Mouse (Mus musculus) ES-Bruce4 (cell line): ENCODE measurements around the gene Bcl9l. TPM values are rescaled to one million over a fixed set of nuclear protein-coding genes. Genes with fewer than 3 reads are reported as not detected.
A peak's percentile ranks its signal among the peaks of the same experiment; 100 is the strongest.

Experiments
- H3K27ac ChIP-seq: 2 replicates; pipeline ENCODE4 v1.5.1; 2012; ENCODE audit warnings: low read length, inconsistent platforms; ENCODE audit not compliant: insufficient read depth
- H3K27me3 ChIP-seq: 2 replicates; pipeline ENCODE4 v1.6.1; 2012; ENCODE audit warnings: mild to moderate bottlenecking, low read length, inconsistent platforms; ENCODE audit not compliant: control insufficient read depth, poor library complexity, insufficient read depth, severe bottlenecking
- H3K36me3 ChIP-seq: 2 replicates; pipeline ENCODE4 v1.6.1; 2012; ENCODE audit warnings: inconsistent platforms, mild to moderate bottlenecking, low read length, moderate library complexity; ENCODE audit not compliant: control insufficient read depth, poor library complexity, insufficient read depth, severe bottlenecking
- H3K4me1 ChIP-seq: one replicate; pipeline ENCODE4 v1.8.1; 2011; ENCODE audit warnings: low read length; ENCODE audit not compliant: control insufficient read depth, insufficient read depth
- H3K4me3 ChIP-seq: 2 replicates; pipeline ENCODE4 v1.5.1; 2011; ENCODE audit warnings: low read depth, mild to moderate bottlenecking, low read length
- H3K9ac ChIP-seq: 2 replicates; pipeline ENCODE4 v1.6.1; 2012; ENCODE audit warnings: low read depth, mild to moderate bottlenecking, inconsistent platforms; ENCODE audit not compliant: poor library complexity, severe bottlenecking
- H3K9me3 ChIP-seq: replicated peaks from 2 replicates; pipeline ENCODE4 v1.6.1; 2012; ENCODE audit warnings: mild to moderate bottlenecking, low read length, inconsistent platforms; ENCODE audit not compliant: control insufficient read depth, poor library complexity, insufficient read depth, severe bottlenecking
- CTCF ChIP-seq: IDR thresholded peaks from one replicate; pipeline ENCODE4 v1.8.1; 2011; ENCODE audit warnings: low read depth, low read length
- EP300 ChIP-seq: IDR thresholded peaks from 2 replicates; pipeline ENCODE4 v1.6.1; 2011; ENCODE audit warnings: low read depth, low read length; ENCODE audit not compliant: insufficient read depth
- POLR2A ChIP-seq: IDR thresholded peaks from one replicate; pipeline ENCODE4 v1.8.1; 2011; ENCODE audit warnings: low read length; ENCODE audit not compliant: insufficient read depth
- polyA plus RNA-seq: library from polyadenylated mRNA; stranded (reverse); fragments of >200 nt; gene quantifications from 2 replicates; pipeline ENCODE4 v1.2.4, GENCODE M21; 2011; ENCODE audit warnings: low read depth; ENCODE audit not compliant: missing spikeins, insufficient read depth, insufficient read length

Gene Bcl9l
- polyA plus RNA-seq, 1 experiment, result 22.6 TPM

- Histone ChIP-seq H3K27me3 (no peaks in the 10 kb centered on the region), H3K36me3 (no peaks in the 10 kb centered on the region), H3K9me3 (no peaks in the 10 kb centered on the region), H3K4me1 (peaks cover 16% of the 10 kb centered on the region), H3K4me3 (no peak overlapping the region), H3K9ac (peak overlapping the region; percentile 31; the same call in 1 of the 2 replicates), H3K27ac (peak overlapping the region; percentile 37)
- no peak for TF ChIP-seq POLR2A
- peak; percentile 34; the same call in 1 of the 2 replicates for TF ChIP-seq EP300
These were observed 11.7 kb downstream of the Bcl9l start for GRCm38 (mm10) chr9:44494261-44494862.

- H3K4me1 ChIP-seq, result peaks cover 17% of the 10 kb centered on the region
- H3K36me3 ChIP-seq, result no peaks in the 10 kb centered on the region
- peak overlapping the region; percentile 78 for H3K27ac ChIP-seq
- H3K9me3 ChIP-seq, result no peaks in the 10 kb centered on the region
- TF ChIP-seq CTCF (no peak), EP300 (peak; percentile 86), POLR2A (no peak)
- no peak overlapping the region for H3K4me3 ChIP-seq
- H3K9ac ChIP-seq, result peak overlapping the region; percentile 31; the same call in 1 of the 2 replicates
- H3K27me3 ChIP-seq, result no peaks in the 10 kb centered on the region
These were observed 12.5 kb downstream of the Bcl9l start for GRCm38 (mm10) chr9:44494863-44495809.

GRCm38 (mm10) chr9:44495810-44496344 lies 13.3 kb downstream of the Bcl9l start:
- H3K9me3 ChIP-seq, result no peaks in the 10 kb centered on the region
- no peak overlapping the region for H3K9ac ChIP-seq
- no peaks in the 10 kb centered on the region for H3K36me3 ChIP-seq
- TF ChIP-seq POLR2A (no peak), CTCF (no peak), EP300 (no peak)
- peak overlapping the region; percentile 56 for H3K27ac ChIP-seq
- peaks cover 19% of the 10 kb centered on the region for H3K4me1 ChIP-seq
- H3K27me3 ChIP-seq, result no peaks in the 10 kb centered on the region
- H3K4me3 ChIP-seq, result no peak overlapping the region

- peak overlapping the region; percentile 56 for H3K27ac ChIP-seq
- peak; percentile 12 for TF ChIP-seq POLR2A
- no peak for TF ChIP-seq CTCF
- TF ChIP-seq EP300, result peak; percentile 76; the same call in 1 of the 2 replicates
- H3K4me3 ChIP-seq, result peak overlapping the region; percentile 9
- H3K36me3 ChIP-seq, result no peaks in the 10 kb centered on the region
- H3K9ac ChIP-seq, result no peak overlapping the region; the same call in 1 of the 2 replicates
- H3K9me3 ChIP-seq, result no peaks in the 10 kb centered on the region
- peaks cover 24% of the 10 kb centered on the region for H3K4me1 ChIP-seq
- H3K27me3 ChIP-seq, result no peaks in the 10 kb centered on the region
These were observed 14.3 kb downstream of the Bcl9l start for GRCm38 (mm10) chr9:44496803-44497461.

- H3K27ac ChIP-seq, result peak overlapping the region; percentile 55
- H3K36me3 ChIP-seq, result no peaks in the 10 kb centered on the region
- no peak for TF ChIP-seq CTCF
- TF ChIP-seq POLR2A, result no peak
- peak; percentile 79 for TF ChIP-seq EP300
- peak overlapping the region; percentile 47 for H3K9ac ChIP-seq
- H3K9me3 ChIP-seq, result no peaks in the 10 kb centered on the region
- H3K4me3 ChIP-seq, result peak overlapping the region; percentile 61
- H3K27me3 ChIP-seq, result no peaks in the 10 kb centered on the region
- peaks cover 22% of the 10 kb centered on the region for H3K4me1 ChIP-seq
These were observed 15.2 kb downstream of the Bcl9l start for GRCm38 (mm10) chr9:44497624-44498377.
